Mouse (Mus musculus) liver, postnatal 0 days (tissue): ENCODE measurements around the gene Snx14.

Experiments used
- CTCF ChIP-seq: sonication (generic); IDR thresholded peaks from 2 replicates; pipeline ENCODE4 v1.5.1; 2016; ENCODE audit warnings: antibody characterized with exemption, low read depth
- EP300 ChIP-seq: IDR thresholded peaks from 2 replicates; pipeline ENCODE4 v1.6.1; 2016; ENCODE audit warnings: antibody characterized with exemption, low read depth, mild to moderate bottlenecking

DNA sequence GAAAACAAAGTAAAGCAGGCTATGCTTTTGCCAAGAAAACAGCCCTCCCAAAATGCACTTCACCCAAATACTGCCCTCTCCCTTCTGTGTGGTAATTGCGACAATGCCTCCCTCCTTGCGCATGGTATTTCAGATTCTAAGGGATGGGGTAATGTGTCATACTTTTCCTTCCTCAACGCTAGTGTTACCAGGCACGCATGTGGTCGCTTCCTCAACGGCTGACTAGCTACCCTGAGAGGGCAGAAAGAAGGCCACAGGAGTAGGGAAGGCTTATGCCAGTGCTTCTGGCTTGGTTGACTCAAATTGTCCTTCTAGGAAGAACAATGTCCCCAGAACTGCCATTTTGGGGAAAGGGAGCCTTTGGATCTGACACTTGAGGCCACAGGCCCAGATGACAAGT lies 90.1 kb downstream of the Snx14 start:
- no peak for TF ChIP-seq CTCF
- TF ChIP-seq EP300, result no peak
